8 mouse cellular contexts compared by ENCODE assay signal in the genomic region with DNA sequence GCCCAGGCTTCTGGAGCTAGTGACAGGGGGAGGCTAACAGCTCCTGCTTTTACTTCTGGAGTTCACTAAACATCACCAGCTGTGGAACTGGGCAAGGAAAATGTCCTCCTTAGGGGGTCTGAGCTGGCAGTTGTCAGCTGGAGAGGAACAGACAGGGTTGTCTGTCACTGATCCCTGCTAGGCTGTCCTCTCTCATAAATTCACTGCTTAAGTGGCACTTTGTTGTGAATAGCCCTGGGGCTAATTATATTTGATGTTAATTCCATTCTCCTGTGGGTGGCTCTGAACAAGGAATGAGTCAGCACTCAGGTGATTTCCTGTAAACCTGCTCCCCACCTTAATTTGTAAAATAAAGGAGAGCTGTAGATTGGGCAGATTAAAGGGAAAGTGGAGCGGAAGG.
A peak's percentile ranks its signal among the peaks of the same experiment; 100 is the strongest.
DNase-seq lines count a peak whose midpoint lies in the region; ATAC-seq and TF ChIP-seq lines count a peak whose summit lies in the region.
"Not testable (repeated sequence)": the region's sequence is repeated elsewhere in the genome, so short reads cannot be mapped to it uniquely, and the experiment has no call there.

No protein-coding gene starts in this region.

- not testable (repeated sequence) for H3K9ac ChIP-seq in embryonic facial prominence, embryonic 14.5 days (ENCODE audit: low read depth, low read length); hindbrain, embryonic 12.5 days; limb, embryonic 13.5 days; midbrain, embryonic 15.5 days

- not testable (repeated sequence) for TF ChIP-seq CTCF in Patski (IDR thresholded peaks at IDR 0.05)

- not testable (repeated sequence) for H3K36me3 ChIP-seq in embryonic facial prominence, embryonic 14.5 days (ENCODE audit: control insufficient read depth, insufficient read depth, low read length); hindbrain, embryonic 12.5 days; limb, embryonic 13.5 days; midbrain, embryonic 15.5 days (replicated peaks)

- POLR2A ChIA-PET in Patski (lab: Charles Lee), result interaction anchor here (0.7 kb wide), 1 partner anchor 11 kb away, joined by 4 read pairs; no protein-coding TSS in a partner anchor

- not testable (repeated sequence) for H3K27me3 ChIP-seq in Patski; embryonic facial prominence, embryonic 14.5 days (replicated peaks; ENCODE audit: control insufficient read depth, insufficient read depth, low read length); hindbrain, embryonic 12.5 days; limb, embryonic 13.5 days; midbrain, embryonic 15.5 days (replicated peaks)

- DNase-seq in ES-CJ7 (ENCODE audit: low read depth, low spot score), result peak; percentile 42
- DNase-seq in Patski (ENCODE audit: low read depth, low spot score), result not testable (repeated sequence)
- peak; percentile 24 for DNase-seq in embryo, embryonic 10.5 days (ENCODE audit: low spot score)
- DNase-seq in embryonic facial prominence, embryonic 14.5 days (ENCODE audit: low spot score), result peak; percentile 25
- peak; percentile 19 for DNase-seq in retina, embryonic 14.5 days (ENCODE audit: low spot score)

- H3K9me3 ChIP-seq in embryonic facial prominence, embryonic 14.5 days (ENCODE audit: control insufficient read depth, low read length); hindbrain, embryonic 12.5 days (replicated peaks); limb, embryonic 13.5 days; midbrain, embryonic 15.5 days: not testable (repeated sequence)

- H3K4me1 ChIP-seq in embryonic facial prominence, embryonic 14.5 days (ENCODE audit: control insufficient read depth, insufficient read depth, low read length); hindbrain, embryonic 12.5 days; limb, embryonic 13.5 days; midbrain, embryonic 15.5 days: not testable (repeated sequence)

- not testable (repeated sequence) for H3K27ac ChIP-seq in embryonic facial prominence, embryonic 14.5 days (replicated peaks; ENCODE audit: low read depth, low read length); hindbrain, embryonic 12.5 days; limb, embryonic 13.5 days; midbrain, embryonic 15.5 days

- peak; percentile 31 for ATAC-seq in Patski
- not testable (repeated sequence) for ATAC-seq in embryonic facial prominence, embryonic 14.5 days (ENCODE audit: low read depth)
- peak; percentile 43; the same call in 1 of the 2 replicates for ATAC-seq in hindbrain, embryonic 12.5 days (ENCODE audit: low FRiP score)
- ATAC-seq in limb, embryonic 13.5 days (ENCODE audit: low FRiP score, low read depth), result peak; percentile 51; the same call in 1 of the 2 replicates
- ATAC-seq in midbrain, embryonic 15.5 days (replicated peaks), result peak; percentile 54; the same call in 1 of the 2 replicates

- WGBS in embryonic facial prominence, embryonic 14.5 days, result 71% methylated on average over 1 of the region's 1 CpGs
- WGBS in hindbrain, embryonic 12.5 days, result 61% methylated on average over 1 of the region's 1 CpGs
- WGBS in limb, embryonic 13.5 days, result 50% methylated on average over 1 of the region's 1 CpGs
- WGBS in midbrain, embryonic 15.5 days, result 64% methylated on average over 1 of the region's 1 CpGs

- H3K4me3 ChIP-seq in embryonic facial prominence, embryonic 14.5 days (ENCODE audit: low read depth, low read length); hindbrain, embryonic 12.5 days; limb, embryonic 13.5 days; midbrain, embryonic 15.5 days: not testable (repeated sequence)

- not testable (repeated sequence) for H3K4me2 ChIP-seq in embryonic facial prominence, embryonic 14.5 days (ENCODE audit: low read depth, low read length); hindbrain, embryonic 12.5 days (replicated peaks); limb, embryonic 13.5 days (replicated peaks); midbrain, embryonic 15.5 days

- in situ Hi-C loops in Patski (cut with MboI; ENCODE audit: low pct_unique_long_range_greater_than_20kb), result not testable (repeated sequence)

- CTCF ChIA-PET in Patski (lab: Charles Lee), result interaction anchor here (1.3 to 1.8 kb wide), 2 partner anchors 15 to 18 kb away, joined by 3 to 6 read pairs; no protein-coding TSS in a partner anchor
